Mouse (Mus musculus) adrenal gland, postnatal 14 days (tissue): ENCODE measurements at regions not wholly inside any gene's neighbourhood (a gene's known extent, or its start where the extent isn't known, plus 50 kb on each side); places are given as distances from the start of the nearest gene placed in this dataset.

Experiments
- DNase-seq: peaks from one replicate; pipeline ENCODE4 v3.0.0; 2021; ENCODE audit warnings: mixed read lengths

GRCm38 (mm10) chr10:122515698-122516097 lies 67.4 kb downstream of the Avpr1a start:
- DNase-seq = no peak

DNA sequence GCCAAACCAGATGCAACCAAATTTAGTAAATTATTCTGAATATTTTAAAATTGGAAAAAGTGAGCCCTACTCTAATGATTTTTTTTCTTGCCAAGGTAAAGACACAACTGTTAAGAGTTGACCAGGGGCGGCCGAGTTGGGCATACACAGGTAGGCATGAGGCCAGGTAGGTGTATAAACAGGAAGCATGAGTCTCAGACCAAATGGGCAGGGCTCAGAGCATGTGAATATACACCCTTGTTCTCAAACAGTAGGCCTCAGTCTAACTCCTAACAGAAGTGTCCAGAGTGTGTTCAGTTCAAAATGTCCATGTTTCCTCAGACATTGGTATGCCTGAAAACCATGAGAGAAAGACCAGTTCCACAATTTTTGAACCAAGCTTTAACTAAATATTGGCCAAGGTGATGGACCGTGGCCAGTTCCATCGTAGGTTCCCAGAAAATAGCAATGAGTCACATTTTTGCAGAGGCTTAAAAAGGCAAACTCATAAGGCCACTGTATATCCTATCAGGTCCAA lies 71.0 kb downstream of the Avpr1a start:
- DNase-seq = no peak

- peak; percentile 58 for DNase-seq
Measured at GRCm38 (mm10) chr10:122519981-122520380, 71.7 kb downstream of the Avpr1a start.

DNA sequence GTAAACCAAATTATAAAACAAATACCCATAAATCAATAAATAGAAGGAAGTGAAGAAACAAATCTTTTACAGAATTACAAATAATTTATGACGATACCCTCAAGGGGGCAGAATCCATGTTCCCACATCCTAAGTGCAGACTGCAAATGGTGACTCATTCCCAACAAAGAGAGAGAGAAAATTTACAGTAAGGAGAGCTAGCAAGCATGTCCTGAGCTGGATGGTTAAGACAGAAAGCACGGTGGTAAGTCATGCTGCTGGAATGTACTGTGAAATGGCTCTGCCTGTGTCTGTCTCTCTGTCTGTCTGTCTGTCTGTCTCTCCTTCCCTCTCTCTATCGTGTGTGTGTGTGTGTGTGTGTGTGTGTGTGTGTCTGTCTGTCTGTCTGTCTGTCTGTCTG lies 74.3 kb downstream of the Avpr1a start:
- no peak for DNase-seq

DNA sequence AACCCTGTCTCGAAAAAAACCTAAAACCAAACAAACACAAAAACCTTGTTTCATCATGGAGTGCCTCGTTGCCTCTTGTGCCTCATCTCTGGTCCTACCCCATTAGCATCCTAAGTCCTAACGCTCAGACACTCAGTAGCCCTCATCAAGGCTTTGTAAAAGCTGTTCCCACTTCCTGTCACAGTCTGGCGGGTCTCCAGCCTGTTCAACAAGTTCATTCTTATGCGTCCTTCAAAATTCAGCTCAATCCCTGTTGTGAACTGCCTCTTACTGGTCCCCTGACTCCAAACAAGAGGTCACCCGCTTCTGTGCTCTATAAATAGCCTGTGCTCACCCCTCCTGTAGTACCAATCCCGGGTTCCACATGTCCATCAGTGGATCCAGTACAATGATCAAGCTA lies 77.1 kb downstream of the Avpr1a start:
- DNase-seq = no peak

- no peak for DNase-seq
Measured at GRCm38 (mm10) chr10:122525807-122526206, 77.5 kb downstream of the Avpr1a start.

DNA sequence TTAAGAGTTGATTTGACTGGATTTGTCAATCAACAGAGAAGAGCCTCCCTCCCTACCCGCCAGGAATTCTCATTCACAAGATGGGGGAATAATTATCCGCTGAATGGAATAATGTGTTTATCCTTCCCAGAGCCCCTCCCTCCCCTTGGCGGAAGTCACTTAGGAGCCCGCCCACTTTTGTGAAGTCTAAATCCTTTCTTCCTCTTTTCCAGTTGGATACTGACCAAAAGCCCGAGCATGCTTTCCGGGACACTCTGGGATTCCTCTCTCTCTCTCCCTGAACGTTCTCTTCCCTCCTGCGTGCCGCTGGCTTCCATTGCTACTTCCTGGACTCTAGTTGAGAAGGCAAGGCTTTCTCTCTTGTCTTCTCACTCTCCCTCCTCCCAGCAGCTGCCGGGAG lies 79.9 kb downstream of the Avpr1a start:
- DNase-seq = peak; percentile 52

DNA sequence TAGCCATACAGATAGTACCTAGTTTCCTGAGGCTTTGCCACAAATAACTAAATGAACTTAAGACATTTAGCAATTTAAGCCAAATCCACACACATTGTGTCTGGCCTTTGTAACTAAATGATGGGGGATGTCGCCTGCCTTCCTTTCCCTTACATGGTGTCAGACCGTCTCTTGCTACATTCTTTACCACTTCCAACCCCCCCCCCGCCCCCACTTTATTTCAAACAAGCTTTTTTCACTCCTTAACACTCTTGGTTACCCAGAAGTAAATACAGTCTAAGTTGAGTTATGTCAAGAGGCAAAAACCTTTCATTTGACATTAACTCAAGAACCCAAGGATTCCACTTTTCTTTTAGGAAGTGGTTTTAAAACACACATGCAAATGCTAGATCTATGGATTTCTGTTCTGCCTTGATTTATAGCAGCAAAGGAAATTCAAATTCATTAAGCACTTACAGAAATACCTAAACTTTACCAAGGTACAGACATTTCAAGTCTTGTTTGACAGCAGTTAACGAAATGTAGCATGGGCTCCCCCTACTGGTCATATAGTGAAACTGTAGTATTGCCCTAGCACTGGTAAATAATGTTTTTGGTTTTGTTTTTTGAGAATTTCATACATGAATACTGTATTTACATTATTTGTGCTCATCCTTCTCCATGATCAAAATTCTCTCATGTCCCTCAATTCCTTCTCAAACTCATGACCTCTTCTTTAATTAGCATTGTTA lies 80.8 kb downstream of the Avpr1a start:
- DNase-seq = peak; percentile 63

- DNase-seq = no peak
Measured at GRCm38 (mm10) chr10:122534714-122535113, 86.4 kb downstream of the Avpr1a start.

DNA sequence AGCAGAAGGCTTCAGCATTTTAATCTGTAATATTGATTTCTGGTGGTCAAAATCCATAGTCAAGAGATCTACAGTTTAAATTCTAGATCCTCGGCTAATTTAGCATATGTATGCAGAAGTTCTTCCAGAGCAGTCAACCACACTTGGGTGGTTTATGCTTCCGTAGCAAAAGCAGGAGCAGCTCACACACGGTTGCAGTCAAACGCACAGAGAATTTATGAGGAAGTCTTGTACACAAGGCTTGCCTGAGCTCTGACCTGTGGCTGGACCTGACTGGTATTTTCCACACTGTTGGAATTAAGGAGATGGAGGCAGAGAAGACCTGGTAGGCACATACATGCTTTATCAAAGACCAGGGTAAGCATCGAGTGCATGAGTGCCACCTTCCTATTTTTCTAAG lies 86.8 kb downstream of the Avpr1a start:
- no peak for DNase-seq

DNA sequence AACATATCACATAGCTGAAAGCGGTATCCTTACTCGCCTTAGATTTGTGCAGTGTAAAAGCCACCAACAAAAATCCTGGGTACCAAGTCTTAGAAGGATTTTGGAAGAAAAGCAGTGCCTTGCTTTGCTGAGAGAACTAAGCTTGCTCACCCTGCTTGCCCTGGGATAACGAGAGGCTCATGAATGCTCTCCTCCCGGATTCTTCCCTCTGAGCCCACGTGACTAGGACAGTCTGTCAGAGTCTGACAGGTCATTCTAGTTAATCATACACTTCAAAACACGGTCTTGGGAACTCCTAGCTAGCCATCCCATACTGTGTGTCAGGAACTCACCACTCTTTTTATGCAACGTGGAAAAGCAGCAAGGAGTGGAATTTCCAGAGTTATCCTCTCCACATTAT lies 91.4 kb downstream of the Avpr1a start:
- no peak for DNase-seq

GRCm38 (mm10) chr10:122542573-122542972 lies 94.3 kb downstream of the Avpr1a start:
- peak; percentile 35 for DNase-seq

- peak; percentile 78 for DNase-seq
Measured at GRCm38 (mm10) chr10:122544096-122544720, 95.9 kb downstream of the Avpr1a start.

- no peak for DNase-seq
Measured at GRCm38 (mm10) chr10:122545029-122545428, 96.7 kb downstream of the Avpr1a start.

- no peak for DNase-seq
Measured at GRCm38 (mm10) chr10:122551586-122551985, 103.3 kb downstream of the Avpr1a start.

DNA sequence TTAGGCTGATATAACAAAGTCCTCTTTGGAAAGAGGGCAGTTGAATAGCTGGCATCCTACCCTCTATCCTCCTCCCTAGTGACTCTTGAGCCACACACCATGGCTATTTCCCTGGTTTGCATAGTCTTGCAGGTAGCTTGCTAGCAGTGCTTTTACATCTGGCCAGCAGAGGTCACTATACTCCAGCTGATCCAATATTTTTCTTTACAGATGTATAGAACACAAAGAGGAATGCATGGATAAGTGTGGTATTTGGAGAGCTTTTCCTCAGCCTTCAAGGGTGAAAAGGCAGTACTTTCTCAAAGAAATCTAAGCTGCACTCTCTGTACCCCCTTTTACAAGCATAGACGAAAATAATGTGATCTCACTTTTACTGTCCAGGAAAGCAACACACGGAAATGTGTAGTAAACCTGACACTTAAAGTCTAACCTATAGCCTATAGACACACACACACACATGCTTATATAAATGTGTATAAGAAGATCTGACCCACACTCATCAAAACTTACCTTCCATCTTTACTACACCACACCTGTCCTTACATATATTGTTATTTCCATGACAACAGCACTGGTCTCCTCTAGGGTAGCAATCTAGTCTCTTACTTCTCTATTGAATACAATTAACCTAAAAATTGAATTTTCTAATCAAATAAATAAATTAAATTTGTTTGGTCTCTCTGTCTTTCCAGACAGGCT lies 105.0 kb downstream of the Avpr1a start:
- peak; percentile 42 for DNase-seq

DNA sequence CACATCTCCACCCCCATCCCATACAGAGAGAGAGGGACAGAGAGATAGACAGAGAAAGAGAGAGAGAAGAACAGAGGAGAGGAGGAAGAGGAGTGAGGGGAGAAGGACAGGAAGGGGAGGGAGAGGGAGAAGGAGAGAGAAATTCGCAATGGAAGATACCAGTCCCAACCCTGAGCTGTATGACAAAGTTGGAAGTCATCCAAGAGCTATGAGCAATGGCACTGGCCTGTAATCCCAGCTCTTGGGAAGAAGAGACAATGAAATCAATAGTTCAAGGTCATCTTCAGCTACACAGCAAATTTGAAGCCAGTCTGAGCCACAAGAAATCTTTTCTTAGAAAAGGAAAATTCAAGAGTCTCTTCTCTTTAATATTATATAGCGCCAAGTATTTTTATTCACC lies 105.6 kb downstream of the Avpr1a start:
- peak; percentile 16 for DNase-seq

DNA sequence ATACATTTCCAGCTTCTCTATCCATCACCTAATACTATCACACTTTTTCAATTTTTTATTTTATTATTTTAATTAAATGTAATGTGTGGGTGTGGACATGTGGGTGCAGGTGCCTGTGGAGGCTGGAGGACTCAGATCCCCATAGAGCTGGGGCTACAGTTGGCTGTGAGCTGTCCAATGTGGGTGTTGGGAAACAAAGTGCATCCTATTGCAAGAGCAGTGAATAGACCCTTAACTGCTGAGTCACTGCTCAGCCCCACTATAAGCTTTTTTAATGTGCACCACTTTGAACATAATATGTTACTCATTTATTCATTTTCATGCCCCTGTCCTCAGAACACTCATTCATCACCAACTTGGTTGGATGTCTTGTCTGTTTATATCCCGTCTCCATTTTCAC lies 110.4 kb downstream of the Avpr1a start:
- no peak for DNase-seq

GRCm38 (mm10) chr10:122560001-122560695 lies 111.8 kb downstream of the Avpr1a start:
- no peak for DNase-seq

- DNase-seq = peak; percentile 11
Measured at GRCm38 (mm10) chr10:122561924-122562323, 113.6 kb downstream of the Avpr1a start.

GRCm38 (mm10) chr10:122562542-122562941 lies 114.2 kb downstream of the Avpr1a start:
- DNase-seq = no peak

DNA sequence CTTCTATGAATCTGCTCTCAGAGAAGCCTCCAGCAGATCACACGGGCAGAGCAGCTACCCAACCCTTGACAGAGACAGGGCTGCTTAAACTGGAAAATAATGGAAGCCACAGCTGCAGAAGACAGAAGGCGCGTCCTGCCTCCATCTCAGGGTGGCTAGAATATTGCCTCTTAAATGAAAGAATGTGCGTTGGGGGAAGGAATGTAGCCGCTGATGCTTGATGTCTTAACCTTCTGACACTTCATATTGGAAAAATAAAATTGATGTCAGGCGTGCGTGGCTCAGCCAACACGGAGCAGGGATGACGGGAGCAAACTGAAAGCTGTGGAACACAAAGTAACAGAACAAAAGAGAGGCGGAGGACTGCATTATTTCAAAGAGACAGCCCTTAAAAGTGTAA lies 114.6 kb upstream of the Ppm1h start:
- DNase-seq = no peak

GRCm38 (mm10) chr10:122564473-122564872 lies 114.1 kb upstream of the Ppm1h start:
- DNase-seq = no peak
